Mouse (Mus musculus) central nervous system, embryonic 14 days (tissue): Measurements from ENCODE around the gene Dgat2. TPM values are rescaled to one million over a fixed set of nuclear protein-coding genes. Genes with fewer than 3 reads are reported as not detected.

Experiments
- polyA plus RNA-seq: library from polyadenylated mRNA; depleted of rRNA; stranded (reverse); fragments of >200 nt; gene quantifications from 2 replicates; pipeline ENCODE4 v1.2.3, GENCODE M21; 2012; rRNA removed

Gene Dgat2
- polyA plus RNA-seq, result 9.2 and 11.1 TPM in 2 replicates

GRCm38 (mm10) chr7:99182432-99183172 lies at the start of gene Dgat2:
Gene Dgat2, minus strand, starts transcription at chr7:99182719.

GRCm38 (mm10) chr7:99140984-99141918 lies 41.3 kb downstream of the Dgat2 start, which contains the start of gene Uvrag:
Gene Uvrag, minus strand, starts transcription at chr7:99141141.

Other genes starting within 250 kb of the Dgat2 start
- gene Uvrag, start 41.6 kb downstream of the Dgat2 start, polyA plus RNA-seq, result 10.5 and 11.4 TPM in 2 replicates
- gene Mogat2, start 55.9 kb upstream of the Dgat2 start, polyA plus RNA-seq, result 1.4 and 1.8 TPM in 2 replicates
- gene Map6, start 84.7 kb upstream of the Dgat2 start, polyA plus RNA-seq, result 104 and 112 TPM in 2 replicates
- 272 and 525 TPM in 2 replicates for gene Serpinh1, start 170.5 kb upstream of the Dgat2 start, polyA plus RNA-seq
- 39.6 and 46.2 TPM in 2 replicates for gene Gdpd5, start 198.7 kb upstream of the Dgat2 start, polyA plus RNA-seq